Mouse (Mus musculus) liver, embryonic 12.5 days (tissue): ENCODE results near the gene Krit1. TPM values are rescaled to one million over a fixed set of nuclear protein-coding genes. Genes with fewer than 3 reads are reported as not detected.
"Not testable (repeated sequence)": the region's sequence is repeated elsewhere in the genome, so short reads cannot be mapped to it uniquely, and the experiment has no call there.

Experiments used
- ATAC-seq: fragments of 200-750 bp; cut with Nextera tagmentation; 2 replicates; pipeline ENCODE4 v1.8.0; 2017; ENCODE audit warnings: moderate number of reproducible peaks, mild to moderate bottlenecking, moderate library complexity
- H3K27ac ChIP-seq: fragments of 300-500 bp; sonication (generic); 2 replicates; pipeline ENCODE4 v1.5.1; 2016; ENCODE audit warnings: mild to moderate bottlenecking
- H3K27me3 ChIP-seq: fragments of 300-500 bp; sonication (generic); replicated peaks from 2 replicates; pipeline ENCODE4 v1.6.1; 2016; ENCODE audit warnings: mild to moderate bottlenecking, moderate library complexity
- H3K36me3 ChIP-seq: fragments of 300-500 bp; sonication (generic); 2 replicates; pipeline ENCODE4 v1.6.1; 2016; ENCODE audit warnings: mild to moderate bottlenecking, moderate library complexity
- H3K4me1 ChIP-seq: fragments of 300-500 bp; sonication (generic); 2 replicates; pipeline ENCODE4 v1.6.1; 2016
- H3K4me2 ChIP-seq: fragments of 300-500 bp; sonication (generic); 2 replicates; pipeline ENCODE4 v1.6.1; 2016; ENCODE audit warnings: mild to moderate bottlenecking, moderate library complexity
- H3K4me3 ChIP-seq: fragments of 300-500 bp; sonication (generic); 2 replicates; pipeline ENCODE4 v1.5.1; 2016; ENCODE audit warnings: mild to moderate bottlenecking, moderate library complexity
- H3K9ac ChIP-seq: fragments of 300-500 bp; sonication (generic); 2 replicates; pipeline ENCODE4 v1.6.1; 2016; ENCODE audit warnings: mild to moderate bottlenecking, moderate library complexity
- H3K9me3 ChIP-seq: fragments of 300-500 bp; sonication (generic); replicated peaks from 2 replicates; pipeline ENCODE4 v1.6.1; 2016; ENCODE audit warnings: mild to moderate bottlenecking, moderate library complexity
- WGBS: fragments of 180-500 bp; shearing (Covaris S2); methylation state at CpG from one replicate; pipeline ENCODE4 v1.1.7; 2016; ENCODE audit not compliant: insufficient replicate concordance; 5-methylcytosine and 5-hydroxymethylcytosine counted together
- polyA plus RNA-seq: library from polyadenylated mRNA; unstranded; fragments of >200 nt; fragmentation: Nextera tagmentation; extraction: Ambion mirVana; gene quantifications from 2 replicates; pipeline ENCODE4 v1.2.1, GENCODE M21; 2016

The Krit1 gene
- polyA plus RNA-seq, 1 experiment from 2014 or later: 33.3 TPM

- peak; percentile 100 for ATAC-seq
- H3K27ac ChIP-seq: 0 out of 2 replicates have a peak within 1 kb of the TSS, but pooled peaks have one; percentile 25
- WGBS: 3% methylated on average over 10 of the region's 47 CpGs
Observed at GRCm38 (mm10) chr5:3893459-3894293, 90.7 kb downstream of the Krit1 start, which contains the start of gene Mterf1a. Gene Mterf1a (minus strand): TSS chr5:3893933.

GRCm38 (mm10) chr5:3894294-3894619 is 91.3 kb downstream of the Krit1 start:
- H3K27ac ChIP-seq, ATAC-seq, H3K4me1 ChIP-seq, H3K9ac ChIP-seq, H3K27me3 ChIP-seq, H3K36me3 ChIP-seq, H3K9me3 ChIP-seq: not testable (repeated sequence)
- WGBS: 87% methylated on average over 4 of the region's 4 CpGs
- Histone ChIP-seq H3K4me2 (peak overlapping the region; percentile 37; the same call in 1 of the 2 replicates), H3K4me3 (peak overlapping the region; percentile 26; the same call in 1 of the 2 replicates)

More at GRCm38 (mm10) chr5:3893459-3894293, 90.7 kb downstream of the Krit1 start, which contains the start of gene Mterf1a:
- H3K4me1 ChIP-seq, H3K27me3 ChIP-seq, H3K9me3 ChIP-seq, H3K36me3 ChIP-seq: not testable (repeated sequence)
- Histone ChIP-seq H3K9ac (peak within 1 kb of the TSS; percentile 74), H3K4me3 (peak within 1 kb of the TSS; percentile 66), H3K4me2 (peak within 1 kb of the TSS; percentile 71)

Other genes starting within 250 kb of the Krit1 start
- 1.6 and 1.9 TPM in 2 replicates for gene 1700109H08Rik, start 231.6 kb upstream of the Krit1 start, polyA plus RNA-seq
- 6.9 and 7.3 TPM in 2 replicates for gene Pex1, start 207.1 kb upstream of the Krit1 start, polyA plus RNA-seq
- 8.4 and 9.0 TPM in 2 replicates for gene Rbm48, start 206.6 kb upstream of the Krit1 start, polyA plus RNA-seq
- not detected in 2 replicates for gene Tmbim7, start 152.0 kb upstream of the Krit1 start, polyA plus RNA-seq
- gene Gatad1, start 146.0 kb upstream of the Krit1 start, polyA plus RNA-seq: 43.2 TPM in 2 replicates
- gene Ankib1, start 259 bp upstream of the Krit1 start, polyA plus RNA-seq: 9.8 and 10.0 TPM in 2 replicates
- gene Lrrd1, start 42.0 kb downstream of the Krit1 start, polyA plus RNA-seq: 0.05 TPM in 1 of 2 replicates, not detected in the other
- gene Mterf1a, start 90.7 kb downstream of the Krit1 start, polyA plus RNA-seq: 6.8 and 7.6 TPM in 2 replicates
- gene Akap9, start 124.9 kb downstream of the Krit1 start, polyA plus RNA-seq: 51.3 and 51.8 TPM in 2 replicates